Mouse (Mus musculus): Measurements from ENCODE around the gene Onecut1. TPM values are rescaled to one million over a fixed set of nuclear protein-coding genes. Genes with fewer than 3 reads are reported as not detected.

Onecut1 gene
- polyA plus RNA-seq, 1 experiment from 2014 or later, result 0.09 TPM

GRCm38 (mm10) chr9:74925220-74925769 is 63.6 kb downstream of the Onecut1 start:
- WGBS, result 86% methylated on average over 10 of the region's 10 CpGs
- no peak overlapping the region for H3K4me3 ChIP-seq (ENCODE audit: low read depth, low read length)
- H3K27me3 ChIP-seq (ENCODE audit: control insufficient read depth, insufficient read depth, low read length), result no peaks in the 10 kb centered on the region
- DNase-seq (ENCODE audit: low spot score) (no peak), ATAC-seq (ENCODE audit: insufficient number of reproducible peaks, low FRiP score, low TSS enrichment, low read depth) (no peak)
- no peak overlapping the region for H3K4me2 ChIP-seq (ENCODE audit: low read depth, severe bottlenecking)
- H3K9ac ChIP-seq (ENCODE audit: low read length), result no peak overlapping the region
- no peak overlapping the region for H3K27ac ChIP-seq (replicated peaks; ENCODE audit: low read depth, low read length)
- no peaks in the 10 kb centered on the region for H3K9me3 ChIP-seq (ENCODE audit: control insufficient read depth, low read length)
- no peaks in the 10 kb centered on the region for H3K36me3 ChIP-seq (ENCODE audit: control insufficient read depth, insufficient read depth, low read length)
- H3K4me1 ChIP-seq (ENCODE audit: control insufficient read depth, insufficient read depth, low read length), result no peaks in the 10 kb centered on the region

- WGBS, result 85% methylated on average over 4 of the region's 4 CpGs
- no peak for ATAC-seq (ENCODE audit: insufficient number of reproducible peaks, low FRiP score, low TSS enrichment, low read depth)
- no peak overlapping the region for H3K4me3 ChIP-seq (ENCODE audit: low read depth, low read length)
Observed at GRCm38 (mm10) chr9:74929981-74930423, 68.3 kb downstream of the Onecut1 start.

DNA sequence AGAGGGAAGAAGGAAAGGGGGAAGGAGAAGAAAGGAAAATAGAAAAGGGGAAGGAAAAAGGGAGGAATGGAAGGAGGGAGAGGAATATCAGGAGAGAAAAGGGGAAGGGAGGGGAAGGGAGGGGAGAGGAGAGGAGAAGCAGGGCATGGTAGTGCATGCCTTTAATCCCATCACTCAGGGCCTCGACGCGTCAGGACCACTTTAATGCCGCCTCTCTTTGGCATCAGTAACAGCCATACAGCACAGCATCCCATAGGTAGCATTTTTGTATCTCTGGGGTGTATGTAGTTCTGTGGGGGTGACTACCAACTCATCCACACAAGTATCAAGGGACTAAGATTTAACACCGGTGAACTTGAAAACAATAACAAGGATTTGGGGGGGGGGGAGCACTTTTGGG is 68.9 kb downstream of the Onecut1 start:
- Histone ChIP-seq H3K27me3 (ENCODE audit: control insufficient read depth, insufficient read depth, low read length) (no peaks in the 10 kb centered on the region), H3K27ac (replicated peaks; ENCODE audit: low read depth, low read length) (no peak overlapping the region), H3K4me1 (ENCODE audit: control insufficient read depth, insufficient read depth, low read length) (0 out of 2 replicates have a peak, but pooled peaks cover 2% of the 10 kb centered on the region), H3K9ac (ENCODE audit: low read length) (no peak overlapping the region), H3K36me3 (ENCODE audit: control insufficient read depth, insufficient read depth, low read length) (no peaks in the 10 kb centered on the region), H3K9me3 (ENCODE audit: control insufficient read depth, low read length) (no peaks in the 10 kb centered on the region), H3K4me3 (ENCODE audit: low read depth, low read length) (no peak overlapping the region), H3K4me2 (ENCODE audit: low read depth, severe bottlenecking) (no peak overlapping the region)
- DNase-seq (ENCODE audit: low spot score) (no peak), ATAC-seq (ENCODE audit: insufficient number of reproducible peaks, low FRiP score, low TSS enrichment, low read depth) (no peak)
- 86% methylated on average over 5 of the region's 5 CpGs for WGBS

More at GRCm38 (mm10) chr9:74929981-74930423, 68.3 kb downstream of the Onecut1 start:
- Histone ChIP-seq H3K27ac (replicated peaks; ENCODE audit: low read depth, low read length) (no peak overlapping the region), H3K36me3 (ENCODE audit: control insufficient read depth, insufficient read depth, low read length) (no peaks in the 10 kb centered on the region), H3K9ac (ENCODE audit: low read length) (no peak overlapping the region), H3K27me3 (ENCODE audit: control insufficient read depth, insufficient read depth, low read length) (no peaks in the 10 kb centered on the region), H3K9me3 (ENCODE audit: control insufficient read depth, low read length) (no peaks in the 10 kb centered on the region), H3K4me2 (ENCODE audit: low read depth, severe bottlenecking) (no peak overlapping the region), H3K4me1 (ENCODE audit: control insufficient read depth, insufficient read depth, low read length) (0 out of 2 replicates have a peak, but pooled peaks cover 2% of the 10 kb centered on the region)
- DNase-seq (ENCODE audit: low spot score), result no peak

DNA sequence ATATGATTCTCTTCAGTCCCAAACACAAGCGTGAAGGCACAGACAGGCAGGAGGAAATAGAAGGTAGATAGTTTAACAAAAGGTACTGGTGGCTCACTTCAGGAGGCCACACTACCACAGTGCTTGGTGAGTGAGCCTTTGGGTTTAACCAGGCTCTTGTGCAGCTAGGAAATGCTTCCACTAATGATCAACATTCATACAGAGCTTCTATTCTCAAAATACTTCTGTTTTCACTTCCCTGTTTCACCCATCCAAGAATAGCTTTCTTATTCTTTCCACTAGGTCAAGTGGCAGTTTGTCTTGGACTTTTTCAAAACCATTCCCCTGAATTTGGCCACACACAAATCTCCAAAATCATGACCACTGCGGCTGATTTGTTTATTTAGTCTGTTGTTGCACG is 73.6 kb downstream of the Onecut1 start:
- Histone ChIP-seq H3K9me3 (ENCODE audit: control insufficient read depth, low read length) (no peaks in the 10 kb centered on the region), H3K27me3 (ENCODE audit: control insufficient read depth, insufficient read depth, low read length) (no peaks in the 10 kb centered on the region), H3K4me2 (ENCODE audit: low read depth, severe bottlenecking) (no peak overlapping the region), H3K36me3 (ENCODE audit: control insufficient read depth, insufficient read depth, low read length) (no peaks in the 10 kb centered on the region), H3K4me1 (ENCODE audit: control insufficient read depth, insufficient read depth, low read length) (0 out of 2 replicates have a peak, but pooled peaks cover 2% of the 10 kb centered on the region), H3K9ac (ENCODE audit: low read length) (no peak overlapping the region), H3K4me3 (ENCODE audit: low read depth, low read length) (no peak overlapping the region), H3K27ac (replicated peaks; ENCODE audit: low read depth, low read length) (no peak overlapping the region)
- WGBS, result 85% methylated on average over 3 of the region's 3 CpGs
- DNase-seq (ENCODE audit: low spot score) (no peak), ATAC-seq (ENCODE audit: insufficient number of reproducible peaks, low FRiP score, low TSS enrichment, low read depth) (no peak)

DNA sequence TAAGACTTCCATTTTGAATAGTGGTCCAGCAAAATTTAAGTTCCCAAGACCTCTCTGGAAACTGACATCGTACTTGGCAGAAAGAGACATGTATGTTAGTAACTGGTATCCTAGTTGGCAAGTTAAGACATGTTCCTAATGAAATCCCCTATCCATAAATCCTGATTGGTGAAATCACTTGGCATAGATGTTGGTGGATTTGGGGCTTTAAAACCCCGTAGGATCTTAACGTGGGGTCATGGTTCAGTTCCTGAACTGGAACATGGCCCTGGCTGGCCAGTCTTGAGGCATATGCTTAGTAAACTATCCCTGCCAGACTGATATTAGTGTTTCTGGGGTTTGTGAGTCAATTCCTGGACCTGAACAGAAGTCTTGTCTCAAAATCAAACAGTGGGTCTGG is 76.0 kb downstream of the Onecut1 start:
- Histone ChIP-seq H3K9ac (ENCODE audit: low read length) (no peak overlapping the region), H3K4me3 (ENCODE audit: low read depth, low read length) (no peak overlapping the region), H3K9me3 (ENCODE audit: control insufficient read depth, low read length) (no peaks in the 10 kb centered on the region), H3K4me2 (ENCODE audit: low read depth, severe bottlenecking) (no peak overlapping the region), H3K4me1 (ENCODE audit: control insufficient read depth, insufficient read depth, low read length) (peaks cover 2% of the 10 kb centered on the region; the same call in 1 of the 2 replicates), H3K36me3 (ENCODE audit: control insufficient read depth, insufficient read depth, low read length) (no peaks in the 10 kb centered on the region), H3K27me3 (ENCODE audit: control insufficient read depth, insufficient read depth, low read length) (no peaks in the 10 kb centered on the region), H3K27ac (replicated peaks; ENCODE audit: low read depth, low read length) (no peak overlapping the region)
- DNase-seq (ENCODE audit: low spot score) (no peak), ATAC-seq (ENCODE audit: insufficient number of reproducible peaks, low FRiP score, low TSS enrichment, low read depth) (no peak)
- WGBS, result 91% methylated on average over 3 of the region's 3 CpGs

- H3K9me3 ChIP-seq (ENCODE audit: control insufficient read depth, low read length), result no peaks in the 10 kb centered on the region
- no peak overlapping the region for H3K9ac ChIP-seq (ENCODE audit: low read length)
- no peak overlapping the region for H3K4me3 ChIP-seq (ENCODE audit: low read depth, low read length)
- WGBS, result 87% methylated on average over 12 of the region's 12 CpGs
- H3K4me2 ChIP-seq (ENCODE audit: low read depth, severe bottlenecking), result no peak overlapping the region
- DNase-seq (ENCODE audit: low spot score) (no peak), ATAC-seq (ENCODE audit: insufficient number of reproducible peaks, low FRiP score, low TSS enrichment, low read depth) (no peak)
- peaks cover 8% of the 10 kb centered on the region; the same call in 1 of the 2 replicates for H3K4me1 ChIP-seq (ENCODE audit: control insufficient read depth, insufficient read depth, low read length)
- no peaks in the 10 kb centered on the region for H3K36me3 ChIP-seq (ENCODE audit: control insufficient read depth, insufficient read depth, low read length)
- H3K27ac ChIP-seq (replicated peaks; ENCODE audit: low read depth, low read length), result no peak overlapping the region
- no peaks in the 10 kb centered on the region for H3K27me3 ChIP-seq (ENCODE audit: control insufficient read depth, insufficient read depth, low read length)
Observed at GRCm38 (mm10) chr9:74938670-74939534, 77.2 kb downstream of the Onecut1 start.

Other genes with a start within 250 kb of the Onecut1 start
- 6.9 and 7.6 TPM in 2 replicates for gene Fam214a, start 91.0 kb downstream of the Onecut1 start, polyA plus RNA-seq (2014; fragmentation: Nextera tagmentation; extraction: Ambion mirVana)
- gene Arpp19, start 175.7 kb downstream of the Onecut1 start, polyA plus RNA-seq (2014; fragmentation: Nextera tagmentation; extraction: Ambion mirVana), result 383 and 387 TPM in 2 replicates
- 20.7 and 21.0 TPM in 2 replicates for gene Myo5a, start 209.1 kb downstream of the Onecut1 start, polyA plus RNA-seq (2014; fragmentation: Nextera tagmentation; extraction: Ambion mirVana)

Measured in limb, embryonic 11.5 days (tissue).